In the genomic region with DNA sequence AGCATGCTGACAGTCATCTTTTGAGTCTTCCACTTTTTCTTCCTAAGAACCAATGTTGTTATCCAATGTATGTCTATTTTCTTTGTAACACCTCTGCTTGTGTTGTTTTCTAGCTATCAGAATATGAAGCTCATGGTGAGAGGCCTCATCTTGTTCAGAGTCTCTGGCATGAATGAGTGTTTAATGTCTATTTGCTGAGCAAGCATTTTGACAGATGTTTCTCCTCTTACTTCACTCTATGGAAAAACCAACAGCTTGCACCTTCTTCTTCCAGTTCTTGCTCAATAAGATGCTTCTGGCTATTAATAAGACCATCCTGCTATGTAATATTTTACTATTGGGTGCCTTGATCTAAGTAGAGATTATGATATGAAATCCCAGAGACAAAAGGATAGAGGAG, we compare ENCODE assay signal across 22 mouse cellular contexts.
DNase-seq lines count a peak whose midpoint lies in the region; ATAC-seq and TF ChIP-seq lines count a peak whose summit lies in the region.
"Had no signal": no experiment of that assay in that cellular context is flagged by ENCODE, and none has a peak within 500 bp of the region (broad histone marks: within the 10 kb centered on the region; RNA-seq: fewer than 3 reads in every experiment).

No protein-coding gene starts in this region.

- H3K9ac ChIP-seq in lung, postnatal 0 days (replicated peaks; ENCODE audit: low read depth): no peak overlapping the region
- no peak overlapping the region for H3K9ac ChIP-seq in CH12.LX (ENCODE audit: insufficient read depth, low read depth)
- H3K9ac ChIP-seq in ES-E14 (ENCODE audit: insufficient read depth, low read depth, low read length, poor library complexity, severe bottlenecking): no peak overlapping the region
- no peak overlapping the region for H3K9ac ChIP-seq in hindbrain, embryonic 14.5 days

- H3K27me3 ChIP-seq in lung, postnatal 0 days (replicated peaks; ENCODE audit: insufficient read depth, low read length): no peaks in the 10 kb centered on the region
- no peaks in the 10 kb centered on the region for H3K27me3 ChIP-seq in CH12.LX (replicated peaks)
- no peaks in the 10 kb centered on the region for H3K27me3 ChIP-seq in hindbrain, embryonic 14.5 days (ENCODE audit: control insufficient read depth, insufficient read depth, low read length)

- H3K4me1 ChIP-seq in lung, postnatal 0 days (ENCODE audit: insufficient read depth, low read depth, low read length): no peaks in the 10 kb centered on the region
- H3K4me1 ChIP-seq in CH12.LX (ENCODE audit: control insufficient read depth in 1 of 2, insufficient read depth in 2 of 2) (peaks cover 34 to 41% of the 10 kb centered on the region in 2 experiments), ES-E14 (ENCODE audit: control insufficient read depth in 2 of 2, insufficient read depth in 2 of 2, low read length in 2 of 2, poor library complexity in 1 of 2) (no peaks in the 10 kb centered on the region)
- H3K4me1 ChIP-seq in hindbrain, embryonic 14.5 days (replicated peaks; ENCODE audit: control insufficient read depth, insufficient read depth, low read length): peaks cover 7% of the 10 kb centered on the region

- no peak for TF ChIP-seq RAD21 in CH12.LX (IDR thresholded peaks at IDR 0.05; ENCODE audit: low read depth, low read length)

- TF ChIP-seq CTCF in lung, postnatal 0 days (IDR thresholded peaks at IDR 0.05): no peak
- TF ChIP-seq CTCF in CH12.LX (conservative IDR thresholded peaks at IDR 0.05 in 1 of 2, IDR thresholded peaks at IDR 0.05 in 1 of 2; ENCODE audit: low read depth in 2 of 2, low read length in 2 of 2): no peak

- H3K4me3 ChIP-seq in lung, postnatal 0 days (ENCODE audit: low read depth, low read length): no peak overlapping the region
- H3K4me3 ChIP-seq in CH12.LX (replicated peaks in 1 of 3; ENCODE audit: low read depth in 2 of 3, low read length in 2 of 3, poor library complexity in 1 of 3): no peak overlapping the region
- no peak overlapping the region for H3K4me3 ChIP-seq in ES-E14 (ENCODE audit: insufficient read depth in 1 of 2, low read depth in 1 of 2, low read length in 2 of 2, poor library complexity in 1 of 2, severe bottlenecking in 1 of 2)
- H3K4me3 ChIP-seq in hindbrain, embryonic 14.5 days (replicated peaks; ENCODE audit: low read length): no peak overlapping the region

- no peak overlapping the region for H3K4me2 ChIP-seq in lung, postnatal 0 days (replicated peaks; ENCODE audit: low read depth, low read length)
- no peak overlapping the region for H3K4me2 ChIP-seq in CH12.LX (ENCODE audit: insufficient read depth, low read depth, poor library complexity, severe bottlenecking)
- H3K4me2 ChIP-seq in hindbrain, embryonic 14.5 days (replicated peaks): no peak overlapping the region

- no peaks in the 10 kb centered on the region for H3K36me3 ChIP-seq in lung, postnatal 0 days (ENCODE audit: insufficient read depth, low read length)
- H3K36me3 ChIP-seq in CH12.LX (replicated peaks in 1 of 2; ENCODE audit: control insufficient read depth in 1 of 2, insufficient read depth in 1 of 2, low read length in 1 of 2) (no peaks in the 10 kb centered on the region), ES-E14 (ENCODE audit: control insufficient read depth, insufficient read depth, low read length, poor library complexity, severe bottlenecking) (no peaks in the 10 kb centered on the region)
- no peaks in the 10 kb centered on the region for H3K36me3 ChIP-seq in hindbrain, embryonic 14.5 days (replicated peaks; ENCODE audit: control insufficient read depth, insufficient read depth)
- H3K36me3 ChIP-seq: G1E had no signal

- dilution Hi-C loops in CH12.LX (cut with MboI; ENCODE audit: extremely low pct_ligation_motif_present, extremely low pct_unique_long_range_greater_than_20kb, low sequenced_read_pairs): no loop called here

- no peak for TF ChIP-seq POLR2A in CH12.LX (IDR thresholded peaks at IDR 0.05; ENCODE audit: low read depth, low read length)

- ATAC-seq in lung, postnatal 0 days: no peak
- no peak for ATAC-seq in hindbrain, embryonic 14.5 days (ENCODE audit: low FRiP score)
- ATAC-seq: activated CD4-positive, CD25-positive, alpha-beta regulatory T cell, adult 4 months; CD4-positive, CD25-positive, alpha-beta regulatory T cell, adult 4 months; Patski had no signal

- peak; percentile 26 for DNase-seq in lung, postnatal 0 days (ENCODE audit: low spot score)
- DNase-seq in lung, postnatal 25 days (ENCODE audit: low spot score): no peak
- no peak for DNase-seq in CH12.LX (ENCODE audit: extremely low read depth)
- DNase-seq in ES-E14 (ENCODE audit: low read depth, low spot score): no peak
- no peak for DNase-seq in layer of hippocampus, adult 11-12 months (ENCODE audit: low spot score)
- no peak for DNase-seq in hindbrain, embryonic 14.5 days (ENCODE audit: low spot score)
- DNase-seq: adrenal gland, adult 2 months; adrenal gland, adult 8-10 months; adrenal gland, postnatal 10 days; adrenal gland, postnatal 14 days; adrenal gland, postnatal 25 days; adrenal gland, postnatal 36 days; B cell, adult 2 months; cerebellum, adult 11 months; cerebellum, adult 11-12 months; cerebellum, adult 18-20 months; cerebellum, adult 2 months; cerebellum, adult 8-10 months had no signal

- in situ Hi-C loops in CH12.LX (cut with MboI; ENCODE audit: low pct_ligation_motif_present, low pct_unique_long_range_greater_than_20kb, low sequenced_read_pairs) (no loop called here), ES-E14 (cut with MboI; ENCODE audit: low sequenced_read_pairs in 2 of 2, unreplicated experiment in 2 of 2) (no loop called here)

- H3K27ac ChIP-seq in lung, postnatal 0 days (ENCODE audit: low read length): no peak overlapping the region
- no peak overlapping the region for H3K27ac ChIP-seq in CH12.LX (ENCODE audit: insufficient read depth, low read depth)
- H3K27ac ChIP-seq in ES-E14 (ENCODE audit: insufficient read depth, low read depth, low read length, poor library complexity, severe bottlenecking): no peak overlapping the region
- H3K27ac ChIP-seq in hindbrain, embryonic 14.5 days: no peak overlapping the region

- H3K9me3 ChIP-seq in lung, postnatal 0 days (ENCODE audit: low read length): no peaks in the 10 kb centered on the region
- H3K9me3 ChIP-seq in CH12.LX (replicated peaks; ENCODE audit: low read length): no peaks in the 10 kb centered on the region
- H3K9me3 ChIP-seq in ES-E14 (ENCODE audit: control insufficient read depth, insufficient read depth, low read depth, low read length): no peaks in the 10 kb centered on the region
- no peaks in the 10 kb centered on the region for H3K9me3 ChIP-seq in hindbrain, embryonic 14.5 days (ENCODE audit: control insufficient read depth, low read length)

- no peak for TF ChIP-seq EP300 in lung, postnatal 0 days (IDR thresholded peaks at IDR 0.05)
- peak; percentile 19; the same call in 1 of the 2 replicates for TF ChIP-seq EP300 in CH12.LX (IDR thresholded peaks at IDR 0.05; ENCODE audit: low read length)

- no peaks in the 10 kb centered on the region for H3K79me2 ChIP-seq in CH12.LX (replicated peaks; ENCODE audit: control insufficient read depth, extremely low read depth, insufficient read depth, poor library complexity, severe bottlenecking)

TF ChIP-seq in CH12.LX, 34 proteins besides CTCF, POLR2A, EP300 and RAD21:
- TF ChIP-seq CHD2 (IDR thresholded peaks at IDR 0.05; ENCODE audit: low read length): no peak
- peak; percentile 99 for TF ChIP-seq MAFK (IDR thresholded peaks at IDR 0.05; ENCODE audit: insufficient replicate concordance, low read length)
TF ChIP-seq in CH12.LX: peak in this region for 1.

TF ChIP-seq in ES-E14, 5 proteins besides CTCF, POLR2A, EP300 and RAD21:
- TF ChIP-seq ZNF384 (IDR thresholded peaks at IDR 0.05; ENCODE audit: low read depth, low read length) (no peak), MAFK (IDR thresholded peaks at IDR 0.05; ENCODE audit: insufficient read depth, low read depth, low read length) (0 out of 2 replicates have a peak, but pooled peaks have one; percentile 30), CHD2 (IDR thresholded peaks at IDR 0.05; ENCODE audit: low read depth, low read length) (no peak), ZC3H11A (IDR thresholded peaks at IDR 0.05; ENCODE audit: borderline replicate concordance, low read depth, low read length) (no peak)
